8 mouse cellular contexts compared by ENCODE assay signal in the genomic region with DNA sequence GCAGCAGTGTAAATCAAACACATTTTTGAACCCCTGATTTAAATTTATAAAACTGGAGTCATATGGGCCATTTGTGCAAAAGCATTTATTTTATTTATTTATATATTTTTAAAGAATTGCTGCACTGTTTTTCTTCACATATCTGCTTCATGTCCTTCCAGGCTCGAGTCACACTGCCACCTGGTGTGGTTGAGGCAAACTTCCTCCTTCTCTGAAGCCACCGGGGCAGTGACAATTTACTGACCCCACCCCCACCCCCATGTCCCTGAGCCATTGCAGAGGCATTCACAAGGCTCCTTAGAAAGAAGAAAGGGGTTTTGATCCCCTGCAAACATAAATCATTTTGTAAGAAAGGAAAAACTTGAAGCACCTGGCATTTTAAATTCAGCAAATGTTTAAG. TPM values are rescaled to one million over a fixed set of nuclear protein-coding genes. Genes with fewer than 3 reads are reported as not detected.
DNase-seq lines count a peak whose midpoint lies in the region; ATAC-seq and TF ChIP-seq lines count a peak whose summit lies in the region.

No protein-coding gene starts in this region.

- DNase-seq in cerebellum, postnatal 10 days, result peak; percentile 56 to 63
- no peak for DNase-seq in cerebellum, postnatal 36 days
- DNase-seq in left cerebral cortex, postnatal 4 days, result peak; percentile 31
- no peak for DNase-seq in left cerebral cortex, adult 8-10 months (ENCODE audit: low spot score in 2 of 2)
- DNase-seq in Patski (ENCODE audit: low read depth, low spot score), result no peak
- no peak for DNase-seq in layer of hippocampus, postnatal 14 days (ENCODE audit: low spot score in 2 of 2)
- no peak for DNase-seq in kidney, adult 18-20 months

- no peak for ATAC-seq in Patski
- peak; percentile 83 for ATAC-seq in granulocyte monocyte progenitor cell, adult 5-6 weeks (replicated peaks; ENCODE audit: poor library complexity, severe bottlenecking)

- H3K27me3 ChIP-seq in Patski, result peaks cover 15% of the 10 kb centered on the region

- CTCF ChIA-PET in Patski (lab: Charles Lee), result no interaction called here

- POLR2A ChIA-PET in Patski (lab: Charles Lee), result no interaction called here

- in situ Hi-C loops in Patski (cut with MboI; ENCODE audit: low pct_unique_long_range_greater_than_20kb), result loop anchor here (10.0 kb wide), 1 partner anchor 351 kb away; no protein-coding TSS in a partner anchor

- TF ChIP-seq CTCF in Patski (IDR thresholded peaks at IDR 0.05), result peak; percentile 52

- intact Hi-C loops in left cerebral cortex, postnatal 4 days (cut with DNase I), result loop anchor here (10.0 kb wide), 2 partner anchors 81 to 241 kb away; a partner anchor contains a TSS

RNA-seq across cellular contexts. Expression of a gene that starts 12.6 kb away (rescaled TPM):
- 10 to 100 TPM; 33.6 to 35.3 TPM for total RNA-seq in left cerebral cortex, postnatal 4 days (2021)
- 10 to 100 TPM; 30.6 to 38.3 (median 34.1) TPM for total RNA-seq in left cerebral cortex, adult 8-10 months (2022)
- polyA plus RNA-seq in Patski (2021), result 17.6 TPM
- total RNA-seq in granulocyte monocyte progenitor cell, adult 5-6 weeks (2014; fragmentation: Nextera tagmentation), result 9.1 and 18.5 TPM in 2 replicates
- total RNA-seq in granulocyte monocyte progenitor cell, adult 5-6 weeks (2017), result 14.1 and 21.1 TPM in 2 replicates
- 10 to 100 TPM; 30.2 to 34.9 TPM for total RNA-seq in layer of hippocampus, postnatal 14 days (2021)

Comparison
In these comparisons a context has a peak if more than half of its experiments do, and no peak if none do; other contexts are left out.
1. DNase-seq: peak in cerebellum, postnatal 10 days (2 of 2) and left cerebral cortex, postnatal 4 days (single experiment); none in cerebellum, postnatal 36 days (0 of 2), left cerebral cortex, adult 8-10 months (0 of 2), Patski (single experiment), layer of hippocampus, postnatal 14 days (0 of 2) and kidney, adult 18-20 months (single experiment).